Mouse (Mus musculus) left cerebral cortex, adult 8-10 months (tissue): Measurements from ENCODE around the gene Syngr2. TPM values are rescaled to one million over a fixed set of nuclear protein-coding genes. Genes with fewer than 3 reads are reported as not detected.
"Not testable (repeated sequence)": the region's sequence is repeated elsewhere in the genome, so short reads cannot be mapped to it uniquely, and the experiment has no call there.

ENCODE experiments used
- DNase-seq, 2 experiments: peaks; one replicate each; pipeline ENCODE4 v3.0.0; 2022; ENCODE audit warnings: low spot score in 2 of 2
- total RNA-seq, 4 experiments: library from RNA; stranded (reverse); gene quantifications; 2 replicates each; pipeline ENCODE4 v1.2.4; 2022

Syngr2 gene
- total RNA-seq, 4 experiments from 2014 or later = 12.2 to 23.8 (median 17.1) TPM

GRCm38 (mm10) chr11:117780582-117781111 is 28.8 kb upstream of the Syngr2 start:
- no peak for DNase-seq

- DNase-seq = no peak
These were observed 28.2 kb upstream of the Syngr2 start for GRCm38 (mm10) chr11:117781199-117781821.

GRCm38 (mm10) chr11:117781993-117782704 is 27.3 kb upstream of the Syngr2 start, which contains the start of the genes Tmc8 and Tmc6:
Gene Tmc8, plus strand, starts transcription at chr11:117782076.
Gene Tmc6, minus strand, starts transcription at chr11:117782198.
- no peak for DNase-seq

- DNase-seq = no peak
These were observed 26.8 kb upstream of the Syngr2 start for GRCm38 (mm10) chr11:117782705-117783034.

- no peak for DNase-seq
These were observed 26.4 kb upstream of the Syngr2 start for GRCm38 (mm10) chr11:117783089-117783488.

GRCm38 (mm10) chr11:117783683-117784309 is 25.7 kb upstream of the Syngr2 start:
- no peak for DNase-seq

- no peak for DNase-seq
These were observed 23.2 kb upstream of the Syngr2 start for GRCm38 (mm10) chr11:117786294-117786693.

GRCm38 (mm10) chr11:117788481-117788880 is 21.0 kb upstream of the Syngr2 start:
- DNase-seq = not testable (repeated sequence)

GRCm38 (mm10) chr11:117790286-117790685 is 19.2 kb upstream of the Syngr2 start:
- DNase-seq = no peak

GRCm38 (mm10) chr11:117790703-117791440 is 18.6 kb upstream of the Syngr2 start:
- DNase-seq = no peak

- DNase-seq = no peak
These were observed 18.1 kb upstream of the Syngr2 start for GRCm38 (mm10) chr11:117791441-117791761.

GRCm38 (mm10) chr11:117792281-117792888 is 17.1 kb upstream of the Syngr2 start:
- no peak for DNase-seq

GRCm38 (mm10) chr11:117794035-117794551 is 15.4 kb upstream of the Syngr2 start:
- DNase-seq = no peak

GRCm38 (mm10) chr11:117796954-117797353 is 12.5 kb upstream of the Syngr2 start:
- DNase-seq = no peak

- DNase-seq = no peak
These were observed 11.8 kb upstream of the Syngr2 start, which contains the start of gene 6030468B19Rik for GRCm38 (mm10) chr11:117797511-117798159. Gene 6030468B19Rik, plus strand, starts transcription at chr11:117797660.

- no peak for DNase-seq
These were observed 11.3 kb upstream of the Syngr2 start for GRCm38 (mm10) chr11:117798160-117798541.

GRCm38 (mm10) chr11:117799174-117799573 is 10.3 kb upstream of the Syngr2 start:
- DNase-seq = no peak

- DNase-seq = no peak
These were observed 9.4 kb upstream of the Syngr2 start for GRCm38 (mm10) chr11:117800038-117800437.

- no peak for DNase-seq
These were observed 7.8 kb upstream of the Syngr2 start for GRCm38 (mm10) chr11:117801650-117802049.

- DNase-seq = no peak
These were observed 6.2 kb upstream of the Syngr2 start for GRCm38 (mm10) chr11:117803166-117803688.
